Mouse (Mus musculus) neural tube, embryonic 13.5 days (tissue): Measurements from ENCODE around the gene Tfap2a. TPM values are rescaled to one million over a fixed set of nuclear protein-coding genes. Genes with fewer than 3 reads are reported as not detected.
A peak's percentile ranks its signal among the peaks of the same experiment; 100 is the strongest.

Experiments
- ATAC-seq: fragments of 200-750 bp; cut with Nextera tagmentation; 2 replicates; pipeline ENCODE4 v1.8.0; 2017; ENCODE audit warnings: low read depth, mild to moderate bottlenecking, moderate TSS enrichment, moderate library complexity
- H3K27ac ChIP-seq: fragments of 300-500 bp; sonication (generic); replicated peaks from 2 replicates; pipeline ENCODE4 v1.5.1; 2015; ENCODE audit warnings: moderate library complexity, mild to moderate bottlenecking, inconsistent platforms
- H3K27me3 ChIP-seq: fragments of 300-500 bp; sonication (generic); 2 replicates; pipeline ENCODE4 v1.6.1; 2015; ENCODE audit warnings: mild to moderate bottlenecking, inconsistent platforms
- H3K36me3 ChIP-seq: fragments of 300-500 bp; sonication (generic); 2 replicates; pipeline ENCODE4 v1.6.1; 2015; ENCODE audit warnings: mild to moderate bottlenecking, inconsistent platforms
- H3K4me1 ChIP-seq: fragments of 300-500 bp; sonication (generic); replicated peaks from 2 replicates; pipeline ENCODE4 v1.6.1; 2015; ENCODE audit warnings: inconsistent platforms
- H3K4me2 ChIP-seq: fragments of 300-500 bp; sonication (generic); 2 replicates; pipeline ENCODE4 v1.6.1; 2015; ENCODE audit warnings: inconsistent platforms, mild to moderate bottlenecking, moderate library complexity
- H3K4me3 ChIP-seq: fragments of 300-500 bp; sonication (generic); 2 replicates; pipeline ENCODE4 v1.5.1; 2015; ENCODE audit warnings: mild to moderate bottlenecking, inconsistent platforms
- H3K9ac ChIP-seq: fragments of 300-500 bp; sonication (generic); 2 replicates; pipeline ENCODE4 v1.6.1; 2015; ENCODE audit warnings: moderate library complexity, mild to moderate bottlenecking, inconsistent platforms
- H3K9me3 ChIP-seq: fragments of 300-500 bp; sonication (generic); 2 replicates; pipeline ENCODE4 v1.6.1; 2016; ENCODE audit warnings: inconsistent platforms
- WGBS: fragments of 180-500 bp; shearing (Covaris S2); methylation state at CpG from one replicate; pipeline ENCODE4 v1.1.7; 2015; 5-methylcytosine and 5-hydroxymethylcytosine counted together
- polyA plus RNA-seq: library from polyadenylated mRNA; unstranded; fragments of >200 nt; fragmentation: Nextera tagmentation; extraction: Ambion mirVana; gene quantifications from 2 replicates; pipeline ENCODE4 v1.2.1, GENCODE M21; 2015

Gene Tfap2a
- polyA plus RNA-seq, 1 experiment from 2014 or later, result 11.6 TPM

- Histone ChIP-seq H3K27me3 (peaks cover 100% of the 10 kb centered on the region), H3K4me2 (no peak overlapping the region), H3K4me3 (no peak overlapping the region), H3K9me3 (0 out of 2 replicates have a peak, but pooled peaks cover 5% of the 10 kb centered on the region), H3K9ac (no peak overlapping the region), H3K36me3 (no peaks in the 10 kb centered on the region), H3K27ac (no peak overlapping the region), H3K4me1 (peaks cover 24% of the 10 kb centered on the region)
- WGBS, result 0% methylated on average over 7 of the region's 7 CpGs
- ATAC-seq, result no peak
These were observed 3.3 kb upstream of the Tfap2a start for GRCm38 (mm10) chr13:40741436-40741835.

- H3K36me3 ChIP-seq, result no peaks in the 10 kb centered on the region
- H3K4me1 ChIP-seq, result peaks cover 27% of the 10 kb centered on the region
- H3K9ac ChIP-seq, result no peak overlapping the region
- H3K4me2 ChIP-seq, result no peak overlapping the region
- H3K27ac ChIP-seq, result no peak overlapping the region
- 2% methylated on average over 18 of the region's 19 CpGs for WGBS
- no peak overlapping the region for H3K4me3 ChIP-seq
- ATAC-seq, result no peak
- 0 out of 2 replicates have a peak, but pooled peaks cover 5% of the 10 kb centered on the region for H3K9me3 ChIP-seq
- H3K27me3 ChIP-seq, result peaks cover 100% of the 10 kb centered on the region
These were observed 2.7 kb upstream of the Tfap2a start for GRCm38 (mm10) chr13:40740727-40741360.

DNA sequence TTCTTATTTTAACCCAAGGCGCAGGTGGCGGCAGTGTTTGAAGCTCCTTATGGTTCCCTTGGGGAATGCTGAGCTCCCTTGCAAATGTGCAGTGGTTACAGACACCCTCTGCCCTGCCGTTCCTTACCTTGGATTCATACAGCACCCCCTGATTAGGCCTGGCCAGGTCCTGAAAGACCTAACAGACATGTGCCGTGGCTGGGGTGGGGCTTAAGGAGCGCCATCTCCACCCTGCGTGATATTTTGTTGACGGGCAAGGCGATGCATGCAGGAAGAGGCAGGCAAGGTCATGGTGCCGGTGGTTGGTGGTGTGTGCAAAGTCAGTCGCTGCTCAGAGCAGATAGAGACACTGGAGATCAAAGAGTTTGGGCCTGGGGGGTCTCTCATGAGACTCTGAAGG, 1.7 kb upstream of the Tfap2a start:
- Histone ChIP-seq H3K36me3 (no peaks in the 10 kb centered on the region), H3K4me3 (no peak overlapping the region), H3K9me3 (no peaks in the 10 kb centered on the region), H3K27me3 (peaks cover 100% of the 10 kb centered on the region), H3K27ac (no peak overlapping the region), H3K4me2 (no peak overlapping the region), H3K4me1 (peaks cover 33% of the 10 kb centered on the region), H3K9ac (no peak overlapping the region)
- WGBS, result 2% methylated on average over 10 of the region's 10 CpGs
- ATAC-seq, result no peak

- H3K4me2 ChIP-seq, result no peak overlapping the region
- H3K4me1 ChIP-seq, result peaks cover 34% of the 10 kb centered on the region
- H3K27ac ChIP-seq, result no peak overlapping the region
- under 1% methylated on average over 17 of the region's 17 CpGs for WGBS
- H3K27me3 ChIP-seq, result peaks cover 100% of the 10 kb centered on the region
- ATAC-seq, result no peak
- no peaks in the 10 kb centered on the region for H3K36me3 ChIP-seq
- H3K4me3 ChIP-seq, result no peak overlapping the region
- no peaks in the 10 kb centered on the region for H3K9me3 ChIP-seq
- no peak overlapping the region for H3K9ac ChIP-seq
These were observed 1.0 kb upstream of the Tfap2a start for GRCm38 (mm10) chr13:40739121-40739650.

DNA sequence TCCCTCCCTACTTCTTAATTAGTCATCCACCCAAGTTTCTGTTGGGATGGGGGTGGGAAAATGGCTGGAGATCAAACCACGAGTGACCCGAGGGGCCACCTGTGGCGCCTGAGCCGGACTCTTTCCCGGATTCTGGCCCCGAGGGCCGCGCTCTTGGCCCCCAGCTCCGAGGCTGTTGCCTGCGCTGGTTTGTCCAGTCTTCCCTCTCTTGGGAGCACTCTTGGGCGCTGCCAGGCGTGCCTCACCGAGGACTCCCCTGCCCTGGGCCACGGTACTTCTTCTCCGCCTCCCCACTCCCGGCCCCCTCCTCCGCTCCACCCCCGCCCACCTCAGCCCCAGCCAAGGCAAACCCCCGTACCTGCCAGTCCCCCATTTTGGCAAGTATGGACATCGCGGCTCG, 415 bp downstream of the Tfap2a start:
- no peaks in the 10 kb centered on the region for H3K36me3 ChIP-seq
- H3K27me3 ChIP-seq, result peaks cover 100% of the 10 kb centered on the region
- H3K4me3 ChIP-seq, result peak overlapping the region; percentile 13; the same call in 1 of the 2 replicates
- no peaks in the 10 kb centered on the region for H3K9me3 ChIP-seq
- H3K4me2 ChIP-seq, result peak overlapping the region; percentile 38
- H3K4me1 ChIP-seq, result peaks cover 48% of the 10 kb centered on the region
- no peak overlapping the region for H3K9ac ChIP-seq
- 0% methylated on average over 22 of the region's 22 CpGs for WGBS
- no peak for ATAC-seq
- no peak overlapping the region for H3K27ac ChIP-seq

GRCm38 (mm10) chr13:40737099-40737498, 1.1 kb downstream of the Tfap2a start:
- no peak overlapping the region for H3K4me3 ChIP-seq
- no peak overlapping the region for H3K27ac ChIP-seq
- no peaks in the 10 kb centered on the region for H3K36me3 ChIP-seq
- H3K27me3 ChIP-seq, result peaks cover 99% of the 10 kb centered on the region
- H3K9ac ChIP-seq, result no peak overlapping the region
- no peaks in the 10 kb centered on the region for H3K9me3 ChIP-seq
- 4% methylated on average over 15 of the region's 15 CpGs for WGBS
- no peak for ATAC-seq
- H3K4me2 ChIP-seq, result no peak overlapping the region
- H3K4me1 ChIP-seq, result peaks cover 55% of the 10 kb centered on the region

DNA sequence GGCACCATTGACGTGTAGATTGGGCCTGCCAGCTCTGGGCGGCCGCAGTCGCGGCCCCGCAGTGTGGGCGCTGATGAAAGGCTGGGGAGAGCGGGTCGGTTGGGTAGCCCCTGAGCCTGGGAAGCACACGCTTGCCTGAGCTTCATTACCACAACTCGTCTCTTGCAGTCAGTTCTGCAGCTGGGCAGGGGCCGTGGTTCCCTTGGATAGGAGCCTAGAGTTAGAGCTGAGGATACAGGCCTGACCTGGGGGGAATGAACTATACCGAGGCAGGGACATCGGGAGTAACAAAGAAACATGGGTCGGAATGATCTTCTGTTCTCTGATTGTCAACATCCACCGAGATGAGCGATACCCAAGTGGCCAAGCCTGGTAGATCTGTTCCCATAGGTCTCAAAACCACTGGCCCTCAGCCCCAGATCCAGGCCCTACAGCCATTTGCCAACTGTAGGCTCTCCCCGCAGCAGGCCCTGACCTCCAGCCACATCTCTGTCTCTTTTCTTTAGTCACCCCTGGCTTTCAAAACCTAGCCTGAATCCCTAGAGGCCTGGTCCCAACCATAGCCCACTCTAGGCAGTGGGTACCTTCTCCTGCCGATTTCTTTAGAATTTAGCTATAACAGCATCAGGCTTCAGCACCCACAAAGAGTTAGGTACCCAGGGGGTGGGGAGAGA, 1.9 kb downstream of the Tfap2a start:
- H3K4me1 ChIP-seq, result peaks cover 63% of the 10 kb centered on the region
- peaks cover 96% of the 10 kb centered on the region for H3K27me3 ChIP-seq
- peak overlapping the region; percentile 28 for H3K4me2 ChIP-seq
- ATAC-seq, result no peak
- whole genome bisulfite sequencing, result 7% methylated on average over 19 of the region's 19 CpGs
- no peaks in the 10 kb centered on the region for H3K36me3 ChIP-seq
- H3K9ac ChIP-seq, result no peak overlapping the region
- H3K4me3 ChIP-seq, result peak overlapping the region; percentile 8; the same call in 1 of the 2 replicates
- no peaks in the 10 kb centered on the region for H3K9me3 ChIP-seq
- H3K27ac ChIP-seq, result no peak overlapping the region

- ATAC-seq, result no peak
- WGBS, result 3% methylated on average over 17 of the region's 17 CpGs
- Histone ChIP-seq H3K4me3 (peak overlapping the region; percentile 8; the same call in 1 of the 2 replicates), H3K9me3 (no peaks in the 10 kb centered on the region), H3K27ac (no peak overlapping the region), H3K9ac (no peak overlapping the region; the same call in 1 of the 2 replicates), H3K4me2 (peak overlapping the region; percentile 28), H3K4me1 (peaks cover 63% of the 10 kb centered on the region), H3K27me3 (peaks cover 89% of the 10 kb centered on the region), H3K36me3 (no peaks in the 10 kb centered on the region)
These were observed 2.6 kb downstream of the Tfap2a start for GRCm38 (mm10) chr13:40735416-40736106.

DNA sequence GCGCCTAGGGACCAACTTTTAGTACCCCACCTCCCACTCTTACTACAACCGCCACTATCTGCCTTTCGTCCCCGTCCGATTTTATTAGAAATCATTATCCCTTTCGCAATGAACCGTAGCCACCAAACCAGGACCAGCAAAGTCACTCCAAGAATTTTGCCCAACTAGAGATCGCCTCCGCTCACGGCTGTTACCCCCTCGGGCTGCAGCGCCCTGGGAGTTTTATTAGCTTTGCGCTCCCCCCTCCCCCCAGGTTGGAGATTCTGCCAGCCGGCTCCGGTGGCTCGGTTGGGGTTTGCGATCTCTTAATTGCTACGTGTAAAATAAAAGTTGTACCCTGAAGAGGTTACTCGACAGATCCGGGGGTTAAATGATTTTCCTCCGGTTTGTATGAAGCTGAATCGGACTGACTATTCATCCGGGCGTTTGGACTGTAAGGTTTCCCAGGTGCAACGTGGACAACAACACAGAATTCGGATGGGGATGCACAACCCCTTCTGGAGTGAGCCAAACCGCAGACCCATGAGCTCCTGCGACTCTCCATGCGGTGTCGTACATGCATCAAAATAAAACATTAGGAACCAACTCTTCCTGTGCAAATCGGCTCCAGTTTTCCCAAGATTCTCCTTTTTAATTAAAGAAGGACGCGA, 3.7 kb downstream of the Tfap2a start:
- no peaks in the 10 kb centered on the region for H3K9me3 ChIP-seq
- peaks cover 78% of the 10 kb centered on the region for H3K27me3 ChIP-seq
- peaks cover 63% of the 10 kb centered on the region for H3K4me1 ChIP-seq
- 0 out of 2 replicates have a peak overlapping the region, but pooled peaks have one; percentile 18 for H3K27ac ChIP-seq
- H3K4me2 ChIP-seq, result peak overlapping the region; percentile 55
- WGBS, result 1% methylated on average over 33 of the region's 33 CpGs
- ATAC-seq, result no peak
- H3K36me3 ChIP-seq, result no peaks in the 10 kb centered on the region
- H3K4me3 ChIP-seq, result peak overlapping the region; percentile 43
- peak overlapping the region; percentile 74 for H3K9ac ChIP-seq

- Histone ChIP-seq H3K4me3 (peak overlapping the region; percentile 43), H3K9ac (peak overlapping the region; percentile 74), H3K4me1 (peaks cover 58% of the 10 kb centered on the region), H3K27ac (peak overlapping the region; percentile 87; the same call in 1 of the 2 replicates), H3K4me2 (peak overlapping the region; percentile 55), H3K36me3 (no peaks in the 10 kb centered on the region), H3K9me3 (no peaks in the 10 kb centered on the region), H3K27me3 (peaks cover 73% of the 10 kb centered on the region)
- ATAC-seq, result peak; percentile 35; the same call in 1 of the 2 replicates
- under 1% methylated on average over 37 of the region's 38 CpGs for WGBS
These were observed 4.5 kb downstream of the Tfap2a start for GRCm38 (mm10) chr13:40733542-40734151.

DNA sequence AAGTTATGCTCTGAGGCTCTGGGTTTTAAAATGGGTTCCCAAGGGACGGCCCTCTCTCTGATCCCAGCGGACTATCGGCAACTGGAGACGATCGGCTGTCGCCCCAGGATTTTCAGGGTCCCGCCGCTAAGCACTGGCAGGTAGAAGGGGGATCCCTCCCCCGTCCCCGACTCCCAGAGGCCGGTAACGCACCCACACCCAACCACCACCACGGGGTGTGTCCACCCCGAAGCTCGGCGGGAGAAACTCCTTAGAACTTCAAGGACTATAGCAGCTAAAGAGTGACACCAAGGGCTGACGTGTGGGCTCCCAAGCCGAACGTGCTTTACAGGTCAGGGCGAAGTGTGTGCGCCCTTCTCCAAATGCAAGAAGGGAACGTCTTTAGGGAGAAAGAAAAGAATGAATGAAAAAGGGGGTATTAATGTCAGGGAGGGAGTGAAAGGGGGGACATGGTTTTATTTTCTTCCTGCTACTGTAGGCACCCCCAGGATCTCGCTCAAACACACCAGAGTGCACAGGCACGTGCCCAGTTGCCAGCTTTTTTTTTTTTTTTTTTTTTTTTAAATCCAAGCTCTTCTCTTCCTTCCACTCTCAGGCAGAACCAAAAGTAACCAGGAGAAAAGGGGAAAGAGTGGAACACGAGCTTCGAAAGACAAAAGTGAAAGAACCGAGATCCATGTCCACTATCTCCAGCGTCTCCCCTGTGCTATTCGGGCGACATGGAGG, 5.2 kb downstream of the Tfap2a start:
- H3K36me3 ChIP-seq, result no peaks in the 10 kb centered on the region
- peak overlapping the region; percentile 55 for H3K4me2 ChIP-seq
- peak overlapping the region; percentile 74 for H3K9ac ChIP-seq
- H3K9me3 ChIP-seq, result no peaks in the 10 kb centered on the region
- H3K4me1 ChIP-seq, result peaks cover 51% of the 10 kb centered on the region
- under 1% methylated on average over 30 of the region's 30 CpGs for WGBS
- H3K27me3 ChIP-seq, result peaks cover 73% of the 10 kb centered on the region
- no peak for ATAC-seq
- H3K4me3 ChIP-seq, result peak overlapping the region; percentile 43
- H3K27ac ChIP-seq, result peak overlapping the region; percentile 87
